Mouse (Mus musculus) gastrocnemius, adult 18-20 months (tissue): Measurements from ENCODE around the gene Tyro3. TPM values are rescaled to one million over a fixed set of nuclear protein-coding genes. Genes with fewer than 3 reads are reported as not detected.

Source experiments
- DNase-seq: peaks from one replicate; pipeline ENCODE4 v3.0.0; 2021; ENCODE audit warnings: low spot score
- long read RNA-seq, 2 experiments: library from polyadenylated mRNA; stranded (forward); transcript quantifications; one replicate each; pipeline ENCODE4 v2.0.0; 2021
- total RNA-seq, 2 experiments: library from RNA; stranded (reverse); gene quantifications; 2 replicates each; pipeline ENCODE4 v1.2.3; 2021

Tyro3 gene
- under 1 TPM; 0.27 to 0.95 TPM for total RNA-seq
- long read RNA-seq, experiment 1, result 0 reads
- long read RNA-seq, experiment 2, result 0 reads

DNA sequence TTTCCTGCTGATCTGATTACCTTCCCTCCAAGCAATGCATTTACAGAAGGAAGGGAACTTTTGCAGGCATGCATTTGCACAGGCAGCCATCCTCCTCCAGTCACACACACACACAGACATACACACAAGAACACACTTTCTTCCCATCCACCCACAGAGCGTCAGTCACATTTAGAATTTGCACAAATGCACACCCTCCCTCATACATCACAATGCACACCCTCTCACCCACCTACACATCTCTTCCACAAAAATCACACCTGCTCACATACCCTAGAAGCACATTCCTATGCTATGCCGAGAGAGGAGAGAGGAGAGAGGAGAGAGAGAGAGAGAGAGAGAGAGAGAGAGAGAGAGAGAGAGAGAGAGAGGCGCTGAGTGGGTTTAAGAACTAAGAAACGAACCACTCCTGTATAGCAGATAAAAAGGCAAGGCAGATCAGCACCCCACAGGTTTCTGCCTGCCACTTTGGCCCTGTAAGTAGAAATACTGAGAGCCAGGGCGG, at the start of gene Tyro3:
Tyro3 (plus strand) TSS at position 455 of the 505 bp plus-strand sequence.
- no peak for DNase-seq

DNA sequence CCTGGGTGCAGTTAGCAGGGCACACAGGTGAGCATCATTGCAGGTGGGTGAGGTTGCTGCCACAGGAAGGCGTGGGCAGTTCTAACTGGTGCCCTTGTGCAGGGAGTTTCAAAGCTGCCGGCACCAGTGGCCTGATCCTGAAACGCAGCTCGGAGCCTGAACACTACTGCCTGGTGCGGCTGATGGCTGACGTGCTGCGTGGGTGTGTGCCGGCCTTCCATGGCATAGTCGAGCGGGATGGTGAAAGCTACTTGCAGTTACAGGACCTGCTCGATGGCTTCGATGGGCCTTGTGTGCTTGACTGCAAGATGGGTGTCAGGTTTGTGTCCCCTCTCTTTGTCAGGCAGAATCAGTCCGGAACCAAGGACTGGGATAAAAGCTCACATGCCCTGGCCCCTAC, 48.3 kb upstream of the Tyro3 start:
- no peak for DNase-seq

DNA sequence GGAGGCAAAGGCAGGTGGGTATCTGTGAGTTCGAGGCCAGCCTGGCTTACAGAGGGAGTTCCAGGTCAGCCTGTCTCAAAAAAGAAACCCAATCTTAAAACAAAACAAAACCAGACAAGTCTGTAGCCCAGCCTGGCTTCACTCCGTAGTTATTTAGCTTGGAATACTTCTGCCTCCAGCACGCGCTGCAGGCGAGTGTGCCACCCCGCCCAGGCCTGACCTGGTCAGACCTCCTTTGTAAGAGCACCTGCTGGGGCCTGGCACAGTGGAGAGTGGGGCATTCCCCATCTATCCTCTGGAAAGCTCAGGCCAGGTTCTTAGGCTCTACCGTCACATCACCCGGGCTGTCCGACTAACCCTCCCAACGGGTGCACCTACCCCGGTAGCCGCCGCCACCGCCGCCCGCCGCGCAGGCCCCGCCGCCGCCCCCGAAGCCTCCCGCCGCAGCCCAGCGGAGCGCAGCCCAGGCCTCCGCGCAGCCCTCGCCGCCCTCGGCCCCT, 39.9 kb upstream of the Tyro3 start:
- no peak for DNase-seq

DNA sequence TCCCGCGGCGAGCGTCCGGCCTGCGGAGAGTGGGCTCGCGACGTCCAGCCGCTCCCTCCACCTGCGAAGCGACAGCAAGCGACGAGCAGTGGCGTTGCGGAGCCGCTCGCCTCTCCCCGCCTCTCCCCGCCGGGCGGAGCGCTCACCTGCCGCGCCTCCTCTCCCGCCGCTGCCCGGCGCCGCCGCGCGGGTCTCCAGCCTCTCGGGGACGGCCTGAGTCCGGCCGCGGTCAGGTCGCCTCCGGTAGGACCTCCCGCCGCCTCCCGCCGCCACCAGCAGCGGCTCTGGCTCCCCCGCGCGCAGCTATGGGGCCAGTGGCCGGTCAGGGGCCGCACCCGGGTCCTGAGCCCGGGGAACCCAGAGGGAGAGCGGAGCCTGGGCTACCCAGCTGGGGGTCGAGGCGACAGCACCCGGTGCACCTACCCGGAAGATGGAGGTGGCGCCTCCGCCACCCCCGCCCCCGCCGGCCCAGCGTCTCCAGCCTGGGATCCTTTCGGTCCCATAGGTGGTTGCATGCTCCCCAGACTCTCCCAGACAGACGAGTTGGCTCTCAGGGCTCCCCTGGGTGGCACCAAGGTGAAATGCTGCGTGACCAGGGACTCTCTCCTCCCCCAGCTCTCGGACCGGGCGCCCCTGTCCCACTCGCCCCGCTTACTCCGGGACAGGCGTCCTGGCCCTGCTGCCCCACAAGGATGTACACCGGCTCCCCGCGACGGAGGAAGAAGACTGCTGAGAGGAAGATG, 39.3 kb upstream of the Tyro3 start:
- DNase-seq, result no peak

DNA sequence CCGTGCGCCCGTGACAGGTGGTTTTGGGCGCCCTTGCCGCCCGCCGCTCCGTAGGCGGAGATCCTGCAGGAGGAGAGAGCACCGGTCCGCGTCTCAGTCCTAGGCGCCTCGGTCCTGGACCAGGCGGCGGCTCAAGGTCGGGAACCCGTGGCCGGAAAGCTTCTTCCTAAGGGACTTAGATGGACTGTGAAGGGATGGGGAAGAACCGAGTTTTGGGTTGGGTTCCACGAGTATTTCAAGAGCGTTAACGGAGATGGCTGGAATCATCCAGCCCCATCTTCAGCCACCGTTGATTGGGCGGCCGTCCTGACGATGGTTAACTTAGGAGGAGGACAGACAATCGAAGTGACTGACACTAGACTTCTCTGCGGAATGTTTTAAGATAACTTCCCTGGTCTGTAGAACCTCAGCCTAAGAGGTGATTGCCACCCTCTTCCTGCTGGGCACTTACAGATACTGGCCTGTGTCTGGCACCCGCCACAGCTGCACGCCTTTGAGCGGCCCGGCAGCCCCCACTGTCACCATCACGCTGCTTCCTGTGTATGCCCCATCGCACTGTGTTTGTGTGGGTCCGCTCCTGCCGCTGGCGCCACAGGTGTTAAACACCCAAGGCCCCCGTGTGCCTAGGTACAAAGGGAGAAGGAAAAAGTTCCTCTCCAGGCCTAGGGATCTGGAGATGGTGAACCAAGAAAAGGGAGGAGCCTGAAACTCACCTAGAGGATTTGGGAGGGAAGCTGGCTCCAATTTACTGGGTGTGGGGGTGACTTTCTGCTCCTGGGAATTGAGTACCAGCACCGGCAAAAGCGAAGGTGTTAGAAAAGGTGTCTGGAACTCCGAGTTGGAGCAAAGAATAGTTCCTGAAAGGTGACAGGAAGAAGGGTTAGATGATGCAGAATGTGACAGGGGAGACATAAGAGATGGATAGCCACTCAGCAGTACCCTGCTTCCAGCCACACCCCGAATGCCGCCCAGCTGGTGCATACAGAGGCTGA, 38.4 kb upstream of the Tyro3 start:
- DNase-seq, result no peak

DNA sequence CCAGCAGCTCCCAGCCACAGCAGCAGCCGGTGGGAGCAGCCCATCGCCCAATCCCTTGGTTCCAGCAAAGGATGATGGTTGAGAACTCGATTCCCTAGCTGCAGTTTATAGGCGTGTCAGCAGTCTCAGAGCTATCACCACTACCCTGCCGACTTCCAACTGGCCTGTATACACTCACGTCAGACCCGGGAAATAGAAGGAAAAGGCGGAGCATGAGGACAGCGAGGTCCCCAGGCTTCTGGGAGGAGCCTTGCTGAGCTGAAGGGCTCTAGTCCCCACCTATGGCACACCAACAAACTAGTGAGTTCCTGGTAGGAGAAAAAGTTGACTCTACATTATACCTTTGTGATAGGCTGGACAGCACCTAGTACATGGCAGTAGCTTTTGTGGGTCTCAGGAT, 37.3 kb upstream of the Tyro3 start, which contains the start of gene Ltk:
Ltk (minus strand) TSS at position 181 of the 400 bp plus-strand sequence.
- no peak for DNase-seq

DNA sequence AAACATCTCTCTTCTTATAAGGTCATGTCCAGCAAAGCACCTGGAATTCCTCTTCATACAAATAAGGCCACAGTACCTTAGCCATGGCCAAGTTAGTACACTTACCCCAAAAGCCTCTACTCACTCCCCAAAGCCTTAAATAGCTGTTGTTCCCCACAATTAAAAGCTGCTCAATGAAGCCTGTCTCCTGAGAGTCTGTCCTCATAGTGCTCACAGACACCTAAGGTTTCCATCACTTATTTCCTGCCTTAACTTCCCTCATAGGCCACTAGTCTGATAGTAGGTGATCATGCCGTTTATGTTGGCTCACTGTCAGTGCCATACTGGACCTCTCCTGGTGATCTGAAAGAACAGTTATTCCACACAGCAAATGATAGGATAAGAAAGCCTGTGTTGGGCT, 35.3 kb upstream of the Tyro3 start:
- no peak for DNase-seq

DNA sequence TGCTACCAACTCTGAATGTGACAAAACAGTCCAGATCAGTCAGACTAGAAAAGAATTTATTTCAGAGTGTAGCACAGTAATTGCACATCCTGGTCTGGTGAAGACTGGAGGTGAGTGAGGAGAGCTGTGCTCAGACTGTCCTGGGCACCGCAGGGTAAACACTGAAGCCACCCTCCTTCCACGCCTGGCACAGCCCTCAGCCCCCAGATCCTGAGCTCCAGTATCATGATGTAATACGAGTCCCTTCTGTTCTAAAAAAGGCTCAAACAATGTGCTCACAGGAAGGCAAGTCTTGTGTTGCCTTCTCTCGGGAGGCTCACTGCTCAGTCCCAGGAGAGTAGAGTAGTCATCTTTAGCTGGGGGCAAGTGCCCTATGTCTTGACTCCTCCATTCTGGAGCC, 33.6 kb upstream of the Tyro3 start:
- no peak for DNase-seq

DNA sequence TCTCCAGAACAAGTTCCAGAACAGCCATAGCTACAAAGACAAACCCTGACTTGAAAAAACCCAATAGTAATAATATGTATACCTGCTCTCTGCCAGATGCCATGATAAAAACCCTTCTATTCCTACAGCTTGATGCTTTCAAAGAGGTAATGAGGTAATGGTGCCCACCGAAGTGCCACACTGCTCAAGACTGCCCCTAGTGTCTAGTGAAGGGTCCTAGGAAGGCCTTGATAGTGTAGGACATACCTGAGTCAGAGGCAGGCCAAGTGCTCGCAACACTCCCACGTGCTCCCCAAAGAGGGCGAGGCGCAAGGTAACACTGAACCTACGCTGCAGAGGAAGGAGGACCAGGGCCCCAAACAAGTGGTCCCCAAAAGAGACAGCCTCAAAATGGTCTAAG, 30.3 kb upstream of the Tyro3 start:
- DNase-seq, result no peak

DNA sequence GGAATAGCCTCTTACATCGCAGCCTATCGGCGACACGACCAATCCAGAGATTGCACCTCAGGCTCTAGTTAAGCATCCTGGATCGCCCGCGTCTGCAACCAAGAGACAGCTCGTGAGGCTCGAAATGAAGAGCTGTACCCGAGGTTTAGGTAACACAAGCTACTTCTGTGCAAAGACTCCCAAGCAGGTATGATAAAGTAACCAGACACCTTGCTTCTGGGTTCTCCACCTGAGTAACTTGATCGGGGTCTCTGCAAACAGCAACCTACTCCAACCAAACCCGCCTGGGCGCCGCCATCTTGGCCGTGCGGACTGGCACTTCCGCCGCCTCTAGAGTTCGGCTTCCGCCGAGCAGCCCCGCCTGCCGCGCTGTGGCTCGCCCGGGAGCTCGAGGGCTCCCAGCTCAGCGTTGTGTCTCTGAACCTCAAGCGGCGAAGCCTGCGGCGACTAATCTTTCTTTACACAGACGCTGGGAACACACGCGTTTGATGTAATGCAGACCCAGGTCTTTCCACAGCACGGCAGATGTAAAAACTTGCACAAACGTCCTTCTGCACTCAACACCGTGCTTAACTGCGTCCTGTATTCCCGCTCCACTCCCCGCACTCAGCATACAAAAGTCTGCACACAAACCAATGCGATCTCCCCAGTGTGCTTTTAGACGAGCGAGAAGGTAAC, 10.2 kb upstream of the Tyro3 start, which contains the start of gene Rpap1:
Rpap1 (minus strand) TSS at position 332 of the 678 bp plus-strand sequence.
- DNase-seq, result peak; percentile 75

DNA sequence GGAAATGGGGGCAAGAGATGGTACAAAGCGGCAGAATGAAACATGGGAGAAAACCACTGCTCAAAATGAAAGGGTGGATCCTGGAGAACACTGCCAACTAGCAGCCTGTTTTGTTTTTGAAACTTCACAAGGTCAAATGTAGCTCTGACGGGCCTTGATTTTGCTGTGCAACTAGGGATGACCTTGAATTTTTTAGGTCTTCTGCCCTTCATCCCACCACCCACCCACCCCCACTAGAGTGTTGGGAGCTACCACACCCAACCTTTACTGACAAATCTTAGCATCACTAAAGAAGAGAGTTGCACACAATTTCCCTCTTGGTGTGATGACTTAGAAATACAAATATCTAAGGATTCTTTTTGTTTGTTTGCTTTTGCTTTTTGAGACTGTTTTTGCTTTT, 7.5 kb upstream of the Tyro3 start:
- DNase-seq, result no peak

DNA sequence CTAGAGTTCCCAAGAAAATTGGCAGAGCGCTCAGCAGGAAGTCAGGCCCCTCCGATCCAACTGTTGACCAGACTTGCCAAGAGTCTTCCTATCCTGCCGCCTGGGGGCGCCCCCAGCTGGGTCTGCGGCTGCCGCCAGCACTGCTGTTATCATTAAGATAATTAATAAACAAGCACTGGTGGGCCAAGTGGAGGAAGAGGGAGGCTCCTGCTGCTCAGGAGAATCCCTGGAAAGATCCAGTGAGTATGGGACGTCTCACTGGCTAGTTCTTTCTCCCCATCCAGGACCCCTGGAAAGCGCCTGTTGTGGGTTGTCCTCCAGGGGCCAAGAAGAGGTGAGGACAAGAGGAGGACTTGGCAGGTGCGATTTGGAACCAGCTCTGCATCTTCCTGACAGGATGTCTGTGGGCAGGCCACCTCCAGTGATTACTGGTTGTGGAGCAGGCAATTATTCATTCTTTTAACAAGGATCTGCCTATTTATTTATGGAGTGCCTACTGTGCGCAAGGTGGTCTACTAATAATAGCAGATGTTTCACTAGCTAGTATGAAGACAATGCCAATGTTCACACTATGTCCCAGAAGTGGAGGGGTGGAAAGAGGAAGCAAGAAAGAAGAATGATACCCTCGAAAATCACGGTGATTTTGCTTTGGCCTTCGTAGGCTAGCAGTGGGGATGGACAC, 854 bp downstream of the Tyro3 start:
- DNase-seq, result peak; percentile 45

DNA sequence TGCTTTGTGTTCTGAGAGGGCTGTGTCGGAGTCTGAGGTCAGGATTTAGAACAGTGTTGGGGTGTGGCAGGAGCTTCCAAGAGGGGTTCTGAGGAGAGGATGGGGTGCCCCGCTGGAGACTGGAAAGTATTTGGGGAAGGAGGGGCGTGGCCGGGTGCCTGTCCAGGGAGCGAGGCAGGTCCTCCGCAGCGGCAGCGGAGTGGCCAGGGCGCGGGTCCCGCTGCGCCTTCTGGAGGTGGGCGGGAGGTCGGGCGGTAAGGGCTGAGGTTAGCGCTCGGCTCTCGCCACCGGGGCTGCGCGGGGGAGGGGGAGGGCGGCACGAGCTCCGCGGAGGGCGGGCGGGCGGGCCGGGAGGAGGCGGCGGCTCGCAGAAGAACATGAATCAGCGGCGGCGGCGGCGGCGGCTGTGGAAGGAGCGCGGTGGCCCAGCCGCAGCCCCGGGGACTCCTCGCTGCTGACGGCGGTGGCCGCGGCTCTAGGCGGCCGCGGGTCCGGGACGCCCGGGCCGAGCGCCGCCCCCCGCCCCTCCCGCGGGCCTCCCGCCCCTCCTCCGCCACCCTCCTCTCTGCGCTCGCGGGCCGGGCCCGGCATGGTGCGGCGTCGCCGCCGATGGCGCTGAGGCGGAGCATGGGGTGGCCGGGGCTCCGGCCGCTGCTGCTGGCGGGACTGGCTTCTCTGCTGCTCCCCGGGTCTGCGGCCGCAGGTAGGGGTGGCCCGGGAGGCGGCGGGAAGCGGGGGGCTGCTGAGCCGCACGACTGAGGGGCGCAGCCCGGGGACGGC, 1.8 kb downstream of the Tyro3 start:
- peak; percentile 12 for DNase-seq

DNA sequence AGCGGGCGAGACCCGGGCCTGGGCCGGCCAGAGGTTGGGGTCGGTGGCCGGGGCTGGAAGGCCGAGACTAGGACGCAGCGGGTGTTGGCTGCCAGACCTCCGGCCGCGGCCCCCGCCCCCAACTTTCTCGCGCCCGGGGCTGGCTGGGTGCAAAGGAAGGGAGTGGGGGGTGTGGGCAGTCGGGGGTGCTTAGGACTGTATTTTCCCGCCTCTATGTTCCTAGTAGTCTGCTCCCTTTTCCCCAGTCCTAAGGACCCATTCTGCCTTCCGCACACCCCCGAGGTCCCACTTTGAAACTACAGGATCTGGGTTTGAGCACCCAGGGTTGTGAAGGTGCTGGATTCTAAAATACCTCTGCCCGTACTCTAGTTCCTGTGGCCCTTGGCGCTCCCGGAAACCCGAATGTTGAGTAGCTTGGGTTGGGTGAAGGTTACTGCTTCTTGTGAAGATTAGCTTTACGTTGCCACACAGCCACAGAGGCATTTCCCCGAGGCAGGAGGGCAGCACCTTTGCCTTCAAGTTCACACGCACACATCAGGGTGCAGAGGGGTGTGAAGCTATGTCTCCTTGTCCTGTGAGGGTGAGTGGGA, 2.5 kb downstream of the Tyro3 start:
- no peak for DNase-seq

DNA sequence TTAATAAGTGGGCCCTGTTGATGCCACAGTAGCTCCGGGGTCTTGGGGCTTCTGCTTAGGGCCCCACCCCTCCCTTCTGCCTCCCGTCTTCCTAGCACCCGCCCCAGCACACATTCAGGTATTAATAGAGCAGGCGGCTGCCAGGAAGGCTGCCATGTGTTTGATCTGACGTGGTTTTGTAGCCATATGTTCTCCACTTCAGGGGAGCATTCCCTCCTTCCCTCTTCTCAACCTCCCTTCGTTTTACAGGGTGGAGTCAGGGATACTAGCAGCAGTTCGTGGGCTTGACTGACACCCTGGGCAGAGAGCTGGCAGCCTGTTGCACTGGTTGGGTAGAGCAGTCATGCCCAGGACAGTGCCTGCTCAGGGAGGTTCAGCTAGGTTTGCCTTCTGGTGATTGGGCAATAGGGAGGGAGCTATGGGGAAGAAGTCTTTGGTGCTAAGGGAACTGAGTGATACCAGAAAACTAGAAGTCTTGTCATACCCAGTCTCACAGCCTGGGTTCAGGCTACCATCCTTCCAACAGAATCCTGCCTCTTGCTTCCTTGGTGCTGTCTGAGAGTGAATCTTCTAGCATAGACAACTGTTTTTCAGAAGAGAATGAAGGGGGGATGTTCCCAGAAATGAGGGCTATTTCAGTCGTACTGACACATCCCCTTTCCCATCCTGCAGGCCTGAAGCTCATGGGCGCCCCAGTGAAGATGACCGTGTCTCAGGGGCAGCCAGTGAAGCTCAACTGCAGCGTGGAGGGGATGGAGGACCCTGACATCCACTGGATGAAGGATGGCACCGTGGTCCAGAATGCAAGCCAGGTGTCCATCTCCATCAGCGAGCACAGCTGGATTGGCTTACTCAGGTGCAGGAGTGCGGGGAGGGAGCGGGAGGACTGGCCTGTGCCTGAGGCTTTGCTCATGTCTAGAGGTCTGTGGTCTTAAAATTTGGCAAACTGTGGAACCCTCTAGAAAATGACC, 3.6 kb downstream of the Tyro3 start:
- no peak for DNase-seq

DNA sequence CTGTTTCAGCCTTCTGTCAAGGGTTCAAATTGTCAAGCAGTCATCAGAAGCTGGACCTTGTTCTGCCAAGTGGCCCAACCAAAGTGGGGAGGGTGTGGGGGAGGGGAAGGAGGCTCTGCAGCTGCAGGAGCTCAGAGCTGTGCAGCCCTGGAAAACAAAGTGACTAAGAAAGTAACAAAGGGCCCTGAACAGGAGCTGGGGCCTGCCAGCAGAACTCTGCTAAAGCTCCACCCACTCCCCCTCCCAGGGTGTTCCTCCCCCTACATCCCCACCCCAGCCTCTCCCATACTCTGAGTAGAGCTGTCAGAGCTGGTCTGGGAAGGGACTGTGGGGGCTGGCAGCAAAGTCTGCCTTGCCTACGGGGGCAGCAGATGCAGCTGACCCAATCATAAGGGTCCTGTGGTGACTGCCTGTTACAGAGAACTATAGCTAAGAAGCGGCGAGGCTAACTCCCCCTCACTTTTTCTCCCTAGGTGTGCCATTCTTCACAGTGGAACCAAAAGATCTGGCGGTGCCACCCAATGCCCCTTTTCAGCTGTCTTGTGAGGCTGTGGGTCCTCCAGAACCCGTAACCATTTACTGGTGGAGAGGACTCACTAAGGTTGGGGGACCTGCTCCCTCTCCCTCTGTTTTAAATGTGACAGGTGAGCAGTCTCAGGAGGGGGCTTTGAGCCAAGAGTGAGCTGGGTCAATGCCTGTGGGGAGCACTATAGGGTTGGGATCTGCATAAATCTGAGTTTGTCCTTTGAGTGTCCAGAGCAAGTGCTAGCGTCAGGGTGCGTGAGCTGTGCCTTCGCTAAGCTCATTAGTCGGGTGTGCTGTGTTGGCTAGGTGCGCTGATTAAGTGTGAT, 5.5 kb downstream of the Tyro3 start:
- no peak for DNase-seq

DNA sequence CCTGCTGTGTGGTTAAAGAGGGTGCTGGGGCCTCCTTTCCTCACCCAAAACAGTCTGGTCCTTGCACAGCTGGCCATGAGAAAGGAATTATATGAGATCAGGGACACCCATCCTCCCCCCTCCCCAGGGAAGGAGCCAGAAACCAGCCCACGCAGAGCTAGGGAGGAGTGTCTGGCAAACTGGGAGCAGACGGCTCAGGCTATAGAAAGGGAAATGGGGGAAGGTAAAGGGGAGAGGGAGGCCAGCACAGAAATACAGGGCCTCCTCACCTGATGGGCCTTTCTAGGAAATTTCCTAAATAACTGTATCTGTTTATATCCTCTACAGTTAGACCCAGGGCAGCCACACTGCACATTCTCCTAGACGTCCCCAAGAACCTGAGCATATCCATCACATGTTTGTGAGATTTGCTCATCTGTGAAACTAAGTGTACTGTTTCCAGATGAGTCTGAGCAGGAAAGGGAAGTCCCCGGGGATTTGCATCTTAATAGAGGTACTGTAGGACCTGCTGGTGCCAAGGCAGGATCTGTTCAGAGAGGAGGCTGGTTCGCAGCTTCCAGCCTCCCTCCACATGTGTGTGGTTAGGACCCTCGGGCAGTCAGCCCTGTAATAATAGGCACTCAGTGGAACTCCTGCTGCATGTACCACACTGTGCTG, 6.2 kb downstream of the Tyro3 start:
- no peak for DNase-seq
